Mouse (Mus musculus): ENCODE results near the gene Ak2.

DNA sequence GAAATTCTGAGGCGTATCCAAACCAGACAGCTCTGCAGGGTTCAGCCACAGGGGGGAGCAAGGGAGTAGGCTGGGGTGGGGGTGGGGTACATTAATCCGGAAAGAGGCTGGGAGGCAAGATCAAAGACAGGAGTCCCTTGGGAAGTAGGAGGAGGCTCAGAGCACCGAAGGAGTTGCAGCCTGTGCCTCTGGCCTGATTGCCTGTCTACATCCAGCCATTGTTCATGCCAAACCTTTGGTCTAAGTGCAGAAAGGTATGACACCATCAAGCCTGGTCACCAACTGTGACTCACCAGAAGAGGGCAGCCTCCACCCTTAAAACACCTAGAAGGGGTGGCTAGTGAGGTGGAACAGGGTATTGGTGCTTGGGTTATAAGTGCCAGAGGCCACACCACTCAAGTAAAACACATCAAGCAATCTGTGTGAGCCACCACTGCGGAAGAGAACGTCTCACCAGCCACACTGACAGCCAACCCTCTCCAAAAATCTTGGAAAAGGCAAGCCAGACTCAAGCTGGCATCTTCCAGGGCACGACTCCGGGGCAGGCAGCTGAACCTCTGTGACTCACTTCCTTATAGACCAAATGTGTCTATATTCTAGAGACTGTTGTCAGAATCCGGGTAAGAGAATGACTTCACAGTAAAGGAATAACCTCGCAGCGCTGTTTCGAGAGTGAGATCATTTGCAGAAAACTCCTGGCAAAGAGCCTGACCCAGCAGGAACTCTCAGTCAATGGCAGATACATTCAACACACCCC is 34.4 kb upstream of the Ak2 start:
- 0 out of 2 replicates have a peak, but pooled peaks have one; percentile 8 for TF ChIP-seq EP300 (IDR thresholded peaks at IDR 0.05; ENCODE audit: insufficient read depth, low read depth, low read length)
- TF ChIP-seq CTCF (IDR thresholded peaks at IDR 0.05; ENCODE audit: low read depth, low read length) = peak; percentile 29
